Mouse (Mus musculus) spleen, postnatal 10 days (tissue): Measurements from ENCODE around the gene Rora.

Experiments
- DNase-seq, 2 experiments: peaks; one replicate each; pipeline ENCODE4 v3.0.0; 2021 to 2022; ENCODE audit warnings: low spot score in 2 of 2

Gene Rora

GRCm38 (mm10) chr9:69213796-69214195, 560.2 kb downstream of the Rora start:
- no peak for DNase-seq

- no peak for DNase-seq
Measured at GRCm38 (mm10) chr9:69224841-69225240, 571.3 kb downstream of the Rora start.

GRCm38 (mm10) chr9:69226424-69226823, 572.8 kb downstream of the Rora start:
- DNase-seq, result no peak

DNA sequence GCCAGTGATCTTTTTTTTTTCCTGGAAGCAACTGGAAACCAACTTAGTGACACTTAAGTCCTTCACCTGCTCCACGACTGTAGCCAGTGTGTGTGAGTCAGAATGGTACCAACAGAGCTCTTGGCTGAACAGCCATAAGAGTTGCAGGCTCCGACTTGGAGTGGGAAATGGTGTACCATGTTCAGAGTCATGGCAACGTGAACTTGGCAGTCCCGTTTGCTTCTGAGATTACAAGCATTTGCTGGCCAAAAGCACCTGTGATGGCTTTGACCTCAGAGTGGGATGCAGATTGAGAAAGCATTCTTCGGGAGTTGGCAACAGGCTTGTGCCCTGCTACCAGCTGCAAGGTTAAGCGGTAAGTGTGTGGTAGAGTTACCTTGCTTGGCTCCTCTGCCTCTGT, 574.2 kb downstream of the Rora start:
- DNase-seq, result no peak

DNA sequence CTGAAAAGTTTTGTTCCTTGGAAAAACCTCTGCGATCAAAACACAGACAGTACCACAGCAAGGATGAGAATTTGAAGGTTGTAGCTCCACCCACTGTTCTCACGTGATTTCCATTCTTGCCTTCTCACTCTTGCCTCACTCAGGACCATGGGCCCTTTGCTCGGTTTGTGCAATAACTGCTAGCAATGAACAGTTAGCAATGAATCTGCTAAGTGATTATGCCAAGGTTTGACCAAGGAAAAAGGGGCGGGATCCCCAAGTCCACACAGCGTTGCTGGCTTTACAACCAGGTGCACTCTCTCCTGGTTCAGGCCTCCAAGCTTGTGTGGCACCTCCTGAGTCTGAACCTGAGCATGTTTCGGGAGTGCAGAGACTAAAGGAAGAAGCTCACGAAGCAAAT, 576.3 kb downstream of the Rora start:
- no peak for DNase-seq

DNA sequence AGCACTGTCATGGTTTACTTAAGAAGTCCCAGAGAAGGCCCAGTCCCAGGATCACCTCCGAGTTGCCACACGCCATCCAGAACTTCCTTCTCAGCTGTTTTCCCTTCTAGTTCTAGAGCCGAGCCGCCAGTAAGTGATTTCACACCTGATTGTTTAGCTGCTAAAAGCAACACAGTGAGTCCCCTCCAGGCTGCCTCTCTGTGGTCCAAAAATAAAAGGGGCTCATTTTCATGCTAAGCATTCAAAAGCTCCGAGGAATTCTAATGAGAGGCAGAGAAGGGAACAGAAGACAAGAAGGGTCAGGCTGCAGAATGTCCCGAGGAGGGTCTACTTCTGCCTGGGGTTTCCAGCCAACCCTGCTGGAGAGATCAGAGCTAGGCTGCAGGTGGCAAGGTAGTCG, 580.9 kb downstream of the Rora start:
- no peak for DNase-seq

DNA sequence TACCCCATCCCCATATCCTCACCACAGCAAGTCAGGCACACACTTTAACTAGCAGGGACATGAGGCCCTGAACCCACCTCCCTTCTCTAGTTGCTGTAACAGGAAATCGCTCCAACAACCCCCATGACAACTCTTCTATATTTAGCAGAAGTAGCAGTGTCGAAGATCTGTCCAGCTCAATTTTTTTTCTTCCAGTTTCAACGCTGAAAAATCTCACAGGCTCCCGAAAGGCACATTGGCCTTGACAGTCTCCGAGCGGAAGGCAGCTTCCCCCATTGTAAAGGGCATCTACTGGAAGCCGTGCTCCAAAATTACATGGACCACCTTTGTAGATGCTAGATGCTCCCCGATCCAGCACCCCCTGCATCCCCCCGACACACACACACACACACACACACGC, 583.7 kb downstream of the Rora start:
- no peak for DNase-seq

GRCm38 (mm10) chr9:69242538-69242937, 589.0 kb downstream of the Rora start:
- DNase-seq, result no peak

- DNase-seq, result no peak
Measured at GRCm38 (mm10) chr9:69243626-69244025, 590.0 kb downstream of the Rora start.

DNA sequence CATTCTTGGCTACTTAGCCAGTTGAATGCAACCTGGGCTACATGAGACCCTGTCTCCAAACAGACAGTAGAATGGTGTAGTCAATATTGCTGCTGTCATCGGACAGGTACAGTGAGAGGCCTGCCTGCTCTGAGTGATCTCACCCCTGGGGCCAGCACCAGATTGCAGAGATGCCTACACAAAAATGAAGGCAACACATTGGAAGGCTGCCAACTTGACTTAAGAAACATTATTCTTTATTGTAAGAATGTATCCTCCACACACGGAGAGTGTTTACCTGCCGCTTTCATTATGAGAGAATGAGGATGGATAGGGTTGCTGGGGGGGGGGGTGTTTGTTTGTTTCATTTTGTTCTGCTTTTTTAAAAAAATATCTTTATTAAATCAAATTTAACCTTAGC, 592.6 kb downstream of the Rora start:
- no peak for DNase-seq

DNA sequence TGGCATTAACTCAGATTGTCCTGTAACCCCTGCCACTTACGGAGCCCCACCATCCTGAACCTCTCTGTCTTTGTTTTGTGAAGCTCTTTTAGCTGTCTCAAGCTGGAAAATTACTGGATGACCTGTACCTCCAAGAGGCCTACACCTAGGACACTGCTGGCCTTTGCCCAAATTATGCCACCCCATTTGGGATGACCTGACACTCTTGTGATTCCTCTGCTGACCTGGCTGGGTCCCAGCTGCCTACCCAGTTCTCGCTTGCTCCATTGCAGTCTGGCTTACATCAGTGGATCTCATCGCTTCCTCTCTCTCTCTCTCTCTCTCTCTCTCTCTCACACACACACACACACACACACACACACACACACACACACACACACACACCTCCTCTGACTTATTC, 596.0 kb downstream of the Rora start:
- DNase-seq, result no peak

DNA sequence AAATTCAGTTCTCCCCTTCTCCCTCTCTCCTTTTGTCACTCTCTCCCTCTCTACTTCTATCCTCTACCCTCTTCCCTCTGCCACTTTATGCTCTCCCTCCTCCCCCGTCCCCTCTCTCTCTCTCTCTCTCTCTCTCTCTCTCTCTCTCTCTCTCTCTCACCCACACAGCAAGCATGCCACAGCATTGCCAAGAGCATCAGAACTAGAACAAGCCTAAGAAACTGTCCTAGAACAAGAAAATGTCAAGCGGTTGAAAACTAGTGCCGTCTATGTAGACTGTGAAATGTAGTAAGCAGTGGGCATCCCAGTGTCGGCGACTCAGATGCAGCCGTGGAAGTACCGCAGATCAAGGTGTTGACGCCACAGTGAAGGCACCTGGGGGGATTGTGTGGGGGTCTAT, 596.7 kb downstream of the Rora start:
- no peak for DNase-seq

DNA sequence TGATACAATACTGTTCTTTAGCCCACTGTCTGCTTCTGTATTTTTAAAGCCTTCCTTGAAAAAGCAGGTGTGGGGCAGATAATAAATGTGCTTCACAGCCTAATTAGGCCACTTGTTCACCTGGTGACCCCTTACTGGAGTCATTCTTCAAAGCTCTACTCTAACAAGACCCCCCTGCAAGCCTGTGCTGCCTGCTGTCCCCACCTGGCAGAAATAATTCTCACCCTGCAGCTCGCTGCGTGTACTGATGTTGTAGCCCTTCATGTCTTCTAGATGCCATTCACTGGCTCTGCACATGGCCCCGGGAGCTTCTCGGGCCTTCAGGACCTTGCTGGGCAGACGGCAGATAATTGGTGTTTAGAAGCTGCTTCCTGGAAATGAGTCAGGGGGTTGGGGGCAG, 604.9 kb downstream of the Rora start:
- DNase-seq, result no peak

DNA sequence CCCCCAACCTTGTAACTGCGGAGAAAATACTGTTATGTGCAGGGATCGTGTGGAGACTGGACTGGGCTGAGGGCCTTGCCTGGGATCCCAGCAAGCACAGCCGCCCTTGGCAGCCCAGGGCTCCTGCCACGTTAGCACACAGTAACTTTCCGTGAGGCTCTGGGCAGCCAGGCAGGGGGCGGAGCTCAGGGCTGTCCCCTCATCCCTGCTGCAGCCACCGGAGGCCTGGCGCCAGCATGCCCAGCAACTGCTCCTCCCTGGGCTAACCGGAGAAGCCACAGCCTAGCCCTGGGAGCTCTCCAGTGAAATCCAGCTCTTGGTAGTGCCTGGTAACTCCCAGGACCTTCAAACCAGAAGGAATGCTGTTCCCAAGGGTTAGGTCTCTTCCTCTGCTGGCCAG, 605.8 kb downstream of the Rora start:
- no peak for DNase-seq

DNA sequence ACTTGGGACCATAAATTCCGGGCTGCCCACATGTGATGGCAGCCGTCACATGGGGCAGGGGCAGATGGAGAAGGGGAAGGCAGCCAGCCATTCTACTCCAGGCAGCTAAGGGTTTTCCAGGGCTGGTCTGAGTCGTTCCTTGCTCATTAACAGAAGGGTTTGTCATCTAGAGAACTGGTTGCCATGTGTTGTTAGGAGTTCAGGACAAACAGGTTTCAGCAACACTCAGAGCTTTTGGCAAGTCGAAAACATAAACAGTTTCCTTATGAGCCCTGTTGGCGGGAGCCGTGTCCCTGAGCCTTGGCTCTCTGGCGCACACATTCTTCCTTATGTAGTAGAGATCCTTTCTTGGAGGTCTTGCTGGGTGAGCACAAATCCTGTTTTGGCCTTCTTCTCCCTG, 611.6 kb downstream of the Rora start:
- DNase-seq, result no peak

DNA sequence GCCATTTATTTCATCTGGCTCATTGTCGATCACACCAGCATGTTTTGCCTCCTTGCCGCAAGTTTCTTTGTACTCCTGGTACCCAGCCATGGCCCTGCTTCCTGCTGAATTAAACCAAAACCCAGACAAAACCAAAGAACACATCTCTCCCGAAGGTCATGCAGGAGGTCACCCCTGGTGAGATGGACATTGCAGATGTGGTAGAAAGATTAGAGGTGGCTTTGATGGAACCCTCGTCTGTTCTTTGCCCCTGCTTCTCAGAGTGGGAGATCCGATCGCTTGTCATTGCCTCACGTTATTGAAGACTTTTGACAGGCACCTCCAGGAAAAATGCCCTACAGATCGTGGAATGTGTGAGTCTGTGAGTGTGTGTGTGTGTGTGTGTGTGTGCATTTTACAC, 616.8 kb downstream of the Rora start:
- no peak for DNase-seq

GRCm38 (mm10) chr9:69270931-69271330, 617.3 kb downstream of the Rora start:
- no peak for DNase-seq

GRCm38 (mm10) chr9:69272884-69273283, 619.3 kb downstream of the Rora start:
- no peak for DNase-seq

- no peak for DNase-seq
Measured at GRCm38 (mm10) chr9:69274766-69275485, 621.3 kb downstream of the Rora start.

DNA sequence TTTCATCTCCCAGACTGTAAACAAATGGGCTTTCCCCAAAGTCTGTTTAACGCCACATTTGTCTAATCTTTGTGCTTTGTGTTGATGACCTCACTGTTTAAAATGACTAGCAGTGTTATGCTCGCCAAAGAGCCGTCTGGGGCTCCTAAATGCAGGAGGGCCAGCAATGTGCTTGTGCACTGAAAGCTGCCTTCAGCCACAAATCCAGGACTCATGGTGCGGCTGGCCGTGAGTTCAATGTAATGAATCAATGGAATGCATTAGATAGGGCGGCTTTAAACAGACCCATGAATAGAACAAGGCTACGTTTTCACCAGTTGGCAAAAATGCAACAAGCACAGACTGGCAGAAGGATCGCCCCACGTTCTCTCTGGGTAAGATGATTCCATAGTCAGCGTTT, 623.7 kb downstream of the Rora start:
- no peak for DNase-seq

DNA sequence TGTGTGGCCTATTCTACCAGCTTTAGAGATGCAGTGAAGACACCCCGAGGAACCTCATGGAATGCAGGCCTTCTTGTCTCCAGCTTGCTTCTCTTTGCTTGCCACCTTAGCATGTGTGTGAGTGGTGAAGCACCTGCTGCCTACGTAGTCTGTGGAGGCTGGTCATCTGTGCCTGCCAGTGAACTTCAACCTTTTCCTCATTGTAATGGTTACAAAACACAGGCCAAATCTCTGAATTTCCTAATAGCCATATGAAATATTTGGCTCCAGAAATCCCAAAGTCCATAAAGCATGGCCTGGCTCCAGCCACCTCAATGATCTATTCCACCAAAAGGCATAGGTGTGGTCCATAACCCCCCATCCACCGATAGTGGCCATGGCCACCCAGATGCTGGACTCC, 631.4 kb downstream of the Rora start:
- DNase-seq, result no peak

DNA sequence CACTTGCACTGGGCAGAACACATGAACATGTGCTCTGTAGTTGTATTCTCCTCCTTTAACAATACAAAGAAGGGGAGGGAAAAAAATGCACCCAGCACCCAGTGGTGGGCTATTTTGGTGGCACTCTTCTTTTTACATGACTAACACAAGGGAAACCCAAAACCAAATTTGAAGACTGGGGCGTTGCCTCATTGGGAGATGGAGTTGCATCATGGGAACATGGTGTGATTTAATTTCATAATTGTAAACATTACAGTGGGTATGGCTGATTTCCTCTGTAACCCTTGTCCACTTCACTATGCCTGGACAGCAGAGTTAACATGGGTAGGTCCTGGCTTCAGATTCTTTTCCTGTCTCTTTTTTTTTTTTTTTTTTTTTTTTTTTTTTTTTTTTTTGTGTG, 634.5 kb downstream of the Rora start:
- no peak for DNase-seq

DNA sequence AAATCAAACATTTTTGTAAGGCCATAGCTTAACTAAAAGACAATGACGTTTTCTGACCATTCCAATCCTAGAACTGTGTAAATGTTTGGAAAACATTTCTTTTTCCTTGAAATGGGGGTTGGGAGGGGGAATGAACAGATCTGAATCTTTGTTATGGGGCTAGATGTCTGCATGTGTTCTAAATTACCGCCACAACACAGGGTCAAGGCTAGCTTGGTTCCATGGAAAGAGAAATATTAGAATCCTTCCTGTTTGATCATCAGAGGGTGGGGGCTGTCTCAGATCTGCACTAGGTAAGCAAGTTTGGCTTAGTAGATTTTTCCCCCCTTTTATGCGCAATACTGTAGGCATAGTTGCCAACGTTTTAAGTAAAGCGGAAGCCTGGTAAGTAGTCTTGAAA, 635.0 kb downstream of the Rora start:
- no peak for DNase-seq
